Mouse (Mus musculus) cerebellum, adult 2 months (tissue): ENCODE results near the gene Ankrd27. TPM values are rescaled to one million over a fixed set of nuclear protein-coding genes. Genes with fewer than 3 reads are reported as not detected.

ENCODE experiments used
- DNase-seq, 2 experiments: peaks; one replicate each; pipeline ENCODE4 v3.0.0; 2021
- H3K27ac ChIP-seq: fragments of 200-500 bp; 2 replicates; pipeline ENCODE4 v1.5.1; 2012; ENCODE audit warnings: low read length, control low read depth, inconsistent platforms; ENCODE audit not compliant: insufficient read depth
- H3K27me3 ChIP-seq: fragments of 200-500 bp; 2 replicates; pipeline ENCODE4 v1.6.1; 2012; ENCODE audit warnings: inconsistent platforms, mild to moderate bottlenecking, low read length, moderate library complexity; ENCODE audit not compliant: control insufficient read depth, insufficient read depth
- H3K4me1 ChIP-seq: fragments of 200-500 bp; 2 replicates; pipeline ENCODE4 v1.6.1; 2011; ENCODE audit warnings: low read length; ENCODE audit not compliant: control insufficient read depth, insufficient read depth
- H3K4me3 ChIP-seq: fragments of 200-500 bp; replicated peaks from 2 replicates; pipeline ENCODE3; 2011; ENCODE audit warnings: mild to moderate bottlenecking, low read depth, low read length, control low read depth; ENCODE audit not compliant: insufficient read depth
- CTCF ChIP-seq: fragments of 200-500 bp; IDR thresholded peaks from 2 replicates; pipeline ENCODE4 v1.5.1; 2011; ENCODE audit warnings: low read depth, mild to moderate bottlenecking, control low read depth, low read length, moderate library complexity, borderline replicate concordance; ENCODE audit not compliant: insufficient read depth
- POLR2A ChIP-seq: fragments of 200-500 bp; IDR thresholded peaks from 2 replicates; pipeline ENCODE4 v1.6.1; 2011; ENCODE audit warnings: low read length, control low read depth, borderline replicate concordance; ENCODE audit not compliant: insufficient read depth
- WGBS: fragments of 180-500 bp; shearing (Covaris S2); methylation state at CpG from one replicate; pipeline ENCODE4 v1.1.7; 2018; 5-methylcytosine and 5-hydroxymethylcytosine counted together
- polyA plus RNA-seq: library from polyadenylated mRNA; depleted of rRNA; stranded (reverse); fragments of >200 nt; gene quantifications from 2 replicates; pipeline ENCODE4 v1.2.3, GENCODE M21; 2012

The Ankrd27 gene
- polyA plus RNA-seq, 1 experiment, result 23.5 TPM

DNA sequence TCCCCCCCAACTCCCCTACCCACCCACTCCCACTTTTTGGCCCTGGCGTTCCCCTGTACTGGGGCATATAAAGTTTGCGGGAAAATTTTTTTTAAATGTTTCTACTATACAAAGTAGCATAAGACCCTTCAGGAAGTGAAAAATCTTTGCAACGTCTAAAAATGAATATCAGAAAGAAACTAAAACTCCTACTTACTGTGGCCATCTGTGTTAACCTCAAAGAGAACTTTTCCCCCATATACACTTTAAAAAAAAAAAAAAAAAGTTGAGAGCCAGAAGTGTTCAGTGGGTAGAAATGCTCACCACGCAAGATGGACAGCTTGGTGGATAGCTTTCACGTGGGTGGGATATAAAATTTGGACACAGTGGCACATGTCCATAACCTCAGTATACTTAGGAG lies 16.7 kb downstream of the Ankrd27 start:
- Histone ChIP-seq H3K4me3 (no peak overlapping the region), H3K4me1 (no peaks in the 10 kb centered on the region), H3K27ac (no peak overlapping the region), H3K27me3 (no peaks in the 10 kb centered on the region)
- no peak for DNase-seq
- TF ChIP-seq CTCF (no peak), POLR2A (no peak)
- WGBS, result 95% methylated on average over 5 of the region's 5 CpGs

DNA sequence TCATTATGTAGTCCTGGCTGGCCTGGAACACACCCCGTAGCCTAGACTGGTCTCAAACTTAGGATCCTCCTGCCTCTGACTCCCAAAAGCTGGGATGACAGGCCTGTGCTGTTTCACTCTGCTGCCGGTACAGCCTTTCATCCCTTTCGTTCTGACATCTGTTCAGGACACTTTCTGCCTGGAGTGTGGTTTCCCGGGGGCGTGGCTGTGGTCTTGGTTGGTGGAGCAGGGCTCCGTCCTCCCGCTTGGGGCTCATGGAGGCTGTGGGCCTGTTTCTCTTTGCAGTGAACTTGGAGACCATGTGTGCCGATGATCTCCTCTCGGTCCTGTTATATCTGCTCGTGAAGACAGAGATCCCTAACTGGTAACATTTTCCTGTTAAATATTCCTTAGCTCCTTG lies 20.8 kb downstream of the Ankrd27 start:
- no peak for DNase-seq
- H3K27me3 ChIP-seq, result no peaks in the 10 kb centered on the region
- H3K4me3 ChIP-seq, result no peak overlapping the region
- 87% methylated on average over 10 of the region's 10 CpGs for WGBS
- H3K27ac ChIP-seq, result no peak overlapping the region
- TF ChIP-seq CTCF, result no peak
- TF ChIP-seq POLR2A, result no peak
- no peaks in the 10 kb centered on the region for H3K4me1 ChIP-seq

DNA sequence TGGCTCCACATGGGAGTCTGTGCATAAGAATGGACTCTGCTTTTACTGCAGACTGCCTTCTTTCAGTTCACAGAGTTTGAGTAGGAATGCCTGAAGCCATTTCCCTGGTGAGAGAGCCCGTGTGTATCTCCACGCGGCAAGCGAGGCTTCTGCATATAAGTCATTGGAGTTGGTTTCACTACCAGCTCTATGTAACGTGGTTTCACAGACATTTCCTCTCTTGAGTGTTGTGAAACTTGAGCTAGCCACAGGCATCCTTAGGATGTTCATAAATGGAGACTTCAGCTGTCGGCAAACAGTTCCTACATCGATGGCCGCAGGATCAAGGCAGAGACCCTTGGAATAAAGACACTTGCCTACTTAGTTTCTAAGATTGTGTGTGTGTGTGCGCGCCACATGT lies 23.2 kb downstream of the Ankrd27 start:
- Histone ChIP-seq H3K27me3 (no peaks in the 10 kb centered on the region), H3K27ac (no peak overlapping the region), H3K4me3 (no peak overlapping the region), H3K4me1 (no peaks in the 10 kb centered on the region)
- no peak for DNase-seq
- no peak for TF ChIP-seq POLR2A
- no peak for TF ChIP-seq CTCF
- 94% methylated on average over 10 of the region's 10 CpGs for WGBS

DNA sequence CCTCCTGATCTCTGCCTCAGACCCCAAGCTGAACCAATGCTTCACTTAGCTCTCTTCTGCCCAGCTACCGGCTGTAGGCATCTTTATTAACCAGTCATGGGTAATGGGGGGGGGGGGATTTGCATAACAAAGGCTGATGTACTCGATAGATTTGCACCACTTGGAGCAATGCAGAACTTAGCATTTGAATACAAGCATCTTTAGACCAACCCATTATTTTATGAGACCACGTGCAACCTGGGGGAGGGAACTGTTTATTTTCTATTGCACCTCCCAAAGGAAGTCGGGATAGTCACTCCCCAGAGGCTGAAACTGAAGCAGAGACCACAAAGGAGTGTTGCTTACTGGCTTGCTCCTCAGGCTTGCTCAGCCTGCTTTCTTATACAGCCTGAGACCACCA lies 31.5 kb downstream of the Ankrd27 start:
- Histone ChIP-seq H3K27ac (no peak overlapping the region), H3K4me3 (no peak overlapping the region), H3K27me3 (no peaks in the 10 kb centered on the region), H3K4me1 (no peaks in the 10 kb centered on the region)
- TF ChIP-seq POLR2A, result no peak
- 24% methylated on average over 4 of the region's 4 CpGs for WGBS
- DNase-seq, result no peak

GRCm38 (mm10) chr7:35622626-35623025 lies 36.6 kb downstream of the Ankrd27 start:
- Histone ChIP-seq H3K4me3 (no peak overlapping the region), H3K4me1 (peaks cover 10% of the 10 kb centered on the region), H3K27me3 (no peaks in the 10 kb centered on the region), H3K27ac (no peak overlapping the region)
- 86% methylated on average over 10 of the region's 10 CpGs for WGBS
- no peak for TF ChIP-seq CTCF
- no peak for TF ChIP-seq POLR2A
- DNase-seq, result no peak

GRCm38 (mm10) chr7:35626038-35626437 lies 40.0 kb downstream of the Ankrd27 start:
- H3K4me3 ChIP-seq, result no peak overlapping the region
- TF ChIP-seq CTCF (no peak), POLR2A (no peak)
- no peak overlapping the region for H3K27ac ChIP-seq
- 96% methylated on average over 5 of the region's 5 CpGs for WGBS
- peaks cover 11% of the 10 kb centered on the region for H3K4me1 ChIP-seq
- H3K27me3 ChIP-seq, result no peaks in the 10 kb centered on the region
- no peak for DNase-seq

DNA sequence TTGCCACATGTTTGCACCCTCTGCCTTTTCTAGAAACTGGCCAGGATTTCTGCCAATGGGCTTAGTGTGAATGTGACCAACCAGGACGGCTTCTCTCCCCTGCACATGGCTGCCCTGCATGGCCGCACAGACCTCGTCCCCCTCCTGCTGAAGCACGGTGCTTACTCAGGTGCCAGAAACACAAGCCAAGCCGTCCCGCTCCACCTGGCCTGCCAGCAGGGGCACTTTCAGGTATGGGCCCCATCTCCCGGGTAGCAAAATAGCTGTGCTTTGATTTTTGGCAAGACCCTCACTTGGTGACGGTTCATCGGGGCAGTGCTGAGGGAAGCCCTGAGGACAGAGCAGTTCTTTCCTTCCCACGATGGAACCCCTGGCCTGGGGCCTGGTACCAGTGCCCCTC lies 41.3 kb downstream of the Ankrd27 start:
- Histone ChIP-seq H3K27ac (no peak overlapping the region), H3K4me1 (peaks cover 11% of the 10 kb centered on the region), H3K27me3 (no peaks in the 10 kb centered on the region), H3K4me3 (no peak overlapping the region)
- DNase-seq, result peak; percentile 43 to 60
- no peak for TF ChIP-seq CTCF
- TF ChIP-seq POLR2A, result no peak
- 13% methylated on average over 10 of the region's 10 CpGs for WGBS

DNA sequence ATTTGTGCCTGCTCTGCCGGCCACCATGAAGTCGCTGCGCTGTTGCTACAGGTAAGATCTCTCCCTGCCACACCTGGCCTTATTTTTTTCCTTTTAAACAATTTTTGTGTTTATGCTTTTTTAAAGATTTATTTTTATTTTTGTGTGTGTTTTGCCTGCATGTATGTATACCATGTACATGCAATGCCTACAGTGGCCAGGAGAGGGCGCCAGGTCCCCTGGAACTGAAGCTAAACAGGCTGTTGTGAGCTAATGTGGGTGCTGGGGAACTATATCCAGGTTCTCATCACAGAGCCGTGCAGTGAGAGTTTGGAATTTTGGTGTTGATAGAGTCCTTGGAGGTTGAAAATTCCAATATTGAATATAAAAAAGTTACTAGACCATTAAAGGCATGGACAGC lies 42.5 kb downstream of the Ankrd27 start:
- Histone ChIP-seq H3K27ac (no peak overlapping the region), H3K27me3 (no peaks in the 10 kb centered on the region), H3K4me1 (peaks cover 11% of the 10 kb centered on the region), H3K4me3 (no peak overlapping the region)
- WGBS, result 78% methylated on average over 5 of the region's 5 CpGs
- DNase-seq, result no peak
- TF ChIP-seq POLR2A, result no peak
- peak; percentile 56 for TF ChIP-seq CTCF

- H3K4me3 ChIP-seq, result no peak overlapping the region
- WGBS, result 66% methylated on average over 6 of the region's 6 CpGs
- peak in 1 of 2 experiments; percentile 28 for DNase-seq
- no peaks in the 10 kb centered on the region for H3K4me1 ChIP-seq
- H3K27me3 ChIP-seq, result no peaks in the 10 kb centered on the region
- TF ChIP-seq CTCF (peak; percentile 37; the same call in 1 of the 2 replicates), POLR2A (no peak)
- no peak overlapping the region for H3K27ac ChIP-seq
Observed at GRCm38 (mm10) chr7:35636229-35636628, 50.2 kb downstream of the Ankrd27 start.

- TF ChIP-seq POLR2A (no peak), CTCF (no peak)
- no peaks in the 10 kb centered on the region for H3K4me1 ChIP-seq
- no peaks in the 10 kb centered on the region for H3K27me3 ChIP-seq
- no peak for DNase-seq
- H3K4me3 ChIP-seq, result no peak overlapping the region
- WGBS, result 94% methylated on average over 9 of the region's 9 CpGs
- no peak overlapping the region for H3K27ac ChIP-seq
Observed at GRCm38 (mm10) chr7:35636874-35637273, 50.8 kb downstream of the Ankrd27 start.
